Mouse (Mus musculus): ENCODE data around the gene Gm27179. TPM values are rescaled to one million over a fixed set of nuclear protein-coding genes. Genes with fewer than 3 reads are reported as not detected.
"Not testable (repeated sequence)": the region's sequence is repeated elsewhere in the genome, so short reads cannot be mapped to it uniquely, and the experiment has no call there.

Gm27179 gene
- not detected in 2 replicates for polyA plus RNA-seq (2015; fragmentation: Nextera tagmentation; extraction: Ambion mirVana)

DNA sequence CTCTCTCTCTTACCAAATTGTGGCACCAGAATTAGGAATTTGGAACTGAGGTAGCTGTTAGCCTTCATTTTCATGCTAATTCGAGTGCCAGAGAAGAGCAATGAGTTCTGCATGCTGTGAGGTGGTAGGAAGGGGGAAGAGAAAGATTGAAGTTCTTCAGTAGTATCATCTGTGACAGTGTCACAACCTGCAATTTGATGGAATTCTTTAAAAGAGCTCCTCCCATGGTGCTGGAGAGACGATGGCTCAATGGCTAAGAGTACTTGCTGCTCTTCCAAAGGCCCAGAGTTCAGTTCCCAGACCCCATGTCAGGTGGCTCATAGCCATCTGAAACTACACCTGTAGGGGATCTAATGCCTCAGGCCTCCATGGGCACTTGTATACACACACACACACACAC lies at the start of gene Gm27179:
Gm27179 (minus strand) TSS at position 101 of the 400 bp plus-strand sequence.
- ATAC-seq; H3K9ac ChIP-seq (ENCODE audit: low read depth, low read length); H3K4me1 ChIP-seq (ENCODE audit: control insufficient read depth, insufficient read depth, low read length); H3K4me2 ChIP-seq (ENCODE audit: low read depth, low read length); H3K27me3 ChIP-seq (replicated peaks; ENCODE audit: control insufficient read depth, insufficient read depth, low read length); H3K27ac ChIP-seq (ENCODE audit: low read length); H3K4me3 ChIP-seq (ENCODE audit: low read length); H3K9me3 ChIP-seq (ENCODE audit: control insufficient read depth, low read length); H3K36me3 ChIP-seq (ENCODE audit: control insufficient read depth, insufficient read depth, low read length): not testable (repeated sequence)
- WGBS: no CpG with 5 or more reads among the region's 2 CpGs

DNA sequence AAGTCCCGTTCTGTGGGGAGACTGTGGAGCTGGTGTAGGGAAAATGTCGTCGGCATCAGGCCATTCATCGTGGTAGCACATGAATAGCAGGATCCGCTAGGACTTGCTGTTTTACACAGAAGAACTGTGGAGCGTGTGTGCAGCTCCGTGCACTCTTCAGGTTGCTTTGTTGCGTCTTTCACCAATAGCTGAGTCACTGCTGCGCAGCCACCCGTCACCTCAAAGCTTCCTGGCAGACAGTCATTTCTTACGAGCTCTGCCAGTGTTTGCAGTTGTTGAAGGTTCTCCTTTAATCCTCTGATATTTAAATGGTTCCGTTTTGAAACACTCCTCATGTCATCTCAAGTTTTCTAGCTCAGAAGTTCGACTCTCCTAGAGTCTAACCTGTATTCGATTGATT lies 45.2 kb upstream of the Gm27179 start:
- ATAC-seq: not testable (repeated sequence)
- WGBS: no CpG with 5 or more reads among the region's 14 CpGs

DNA sequence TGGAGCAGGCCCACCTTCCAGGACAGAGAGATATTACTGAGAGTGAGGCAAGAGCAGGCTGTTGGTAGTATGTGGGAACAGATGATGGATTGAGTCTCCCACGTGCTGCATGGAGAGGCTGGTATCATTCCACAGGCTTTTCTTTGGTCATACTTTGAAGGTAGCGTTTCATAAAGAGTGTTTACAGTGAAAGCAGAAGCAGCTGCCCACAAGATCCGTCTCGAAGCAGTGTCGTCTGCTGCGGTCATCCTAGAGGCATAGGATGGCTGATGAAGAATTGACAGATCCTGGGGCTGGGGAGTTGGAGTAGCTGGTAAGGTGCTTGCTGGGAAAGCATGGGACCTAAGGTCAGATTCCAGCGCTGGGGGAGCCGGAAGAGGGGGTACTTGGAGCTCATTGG lies 44.5 kb upstream of the Gm27179 start:
- no CpG with 5 or more reads among the region's 8 CpGs for WGBS
- ATAC-seq: not testable (repeated sequence)

More for the DNA sequence above, 45.2 kb upstream of the Gm27179 start:
- H3K4me1 ChIP-seq (ENCODE audit: control insufficient read depth, insufficient read depth, low read length); H3K4me3 ChIP-seq (ENCODE audit: low read length); H3K36me3 ChIP-seq (ENCODE audit: control insufficient read depth, insufficient read depth, low read length); H3K27ac ChIP-seq (ENCODE audit: low read length); H3K27me3 ChIP-seq (replicated peaks; ENCODE audit: control insufficient read depth, insufficient read depth, low read length); H3K9ac ChIP-seq (ENCODE audit: low read depth, low read length); H3K9me3 ChIP-seq (ENCODE audit: control insufficient read depth, low read length); H3K4me2 ChIP-seq (ENCODE audit: low read depth, low read length): not testable (repeated sequence)

GRCm38 (mm10) chr14:69555110-69555831 lies 42.9 kb upstream of the Gm27179 start, which contains the start of gene Entpd4b:
Gene Entpd4b (plus strand): TSS chr14:69555424.
- not testable (repeated sequence) for H3K27ac ChIP-seq (ENCODE audit: low read length); H3K27me3 ChIP-seq (replicated peaks; ENCODE audit: control insufficient read depth, insufficient read depth, low read length); H3K4me1 ChIP-seq (ENCODE audit: control insufficient read depth, insufficient read depth, low read length); H3K4me3 ChIP-seq (ENCODE audit: low read length); H3K36me3 ChIP-seq (ENCODE audit: control insufficient read depth, insufficient read depth, low read length); H3K4me2 ChIP-seq (ENCODE audit: low read depth, low read length); H3K9me3 ChIP-seq (ENCODE audit: control insufficient read depth, low read length); H3K9ac ChIP-seq (ENCODE audit: low read depth, low read length)
- peak; percentile 98 for ATAC-seq
- no CpG with 5 or more reads among the region's 68 CpGs for WGBS

More for the DNA sequence above, 44.5 kb upstream of the Gm27179 start:
- not testable (repeated sequence) for H3K36me3 ChIP-seq (ENCODE audit: control insufficient read depth, insufficient read depth, low read length); H3K27ac ChIP-seq (ENCODE audit: low read length); H3K4me2 ChIP-seq (ENCODE audit: low read depth, low read length); H3K4me1 ChIP-seq (ENCODE audit: control insufficient read depth, insufficient read depth, low read length); H3K9me3 ChIP-seq (ENCODE audit: control insufficient read depth, low read length); H3K9ac ChIP-seq (ENCODE audit: low read depth, low read length); H3K27me3 ChIP-seq (replicated peaks; ENCODE audit: control insufficient read depth, insufficient read depth, low read length); H3K4me3 ChIP-seq (ENCODE audit: low read length)

- ATAC-seq; H3K27me3 ChIP-seq (replicated peaks; ENCODE audit: control insufficient read depth, insufficient read depth, low read length); H3K9me3 ChIP-seq (ENCODE audit: control insufficient read depth, low read length); H3K27ac ChIP-seq (ENCODE audit: low read length); H3K4me2 ChIP-seq (ENCODE audit: low read depth, low read length); H3K4me3 ChIP-seq (ENCODE audit: low read length); H3K9ac ChIP-seq (ENCODE audit: low read depth, low read length); H3K4me1 ChIP-seq (ENCODE audit: control insufficient read depth, insufficient read depth, low read length); H3K36me3 ChIP-seq (ENCODE audit: control insufficient read depth, insufficient read depth, low read length): not testable (repeated sequence)
- WGBS: no CpG with 5 or more reads among the region's 4 CpGs
These were observed 35.0 kb upstream of the Gm27179 start for GRCm38 (mm10) chr14:69547310-69547709.

GRCm38 (mm10) chr14:69545052-69545451 lies 32.7 kb upstream of the Gm27179 start:
- not testable (repeated sequence) for H3K27ac ChIP-seq (ENCODE audit: low read length); H3K27me3 ChIP-seq (replicated peaks; ENCODE audit: control insufficient read depth, insufficient read depth, low read length); H3K36me3 ChIP-seq (ENCODE audit: control insufficient read depth, insufficient read depth, low read length); ATAC-seq; H3K4me2 ChIP-seq (ENCODE audit: low read depth, low read length); H3K4me1 ChIP-seq (ENCODE audit: control insufficient read depth, insufficient read depth, low read length); H3K9ac ChIP-seq (ENCODE audit: low read depth, low read length); H3K9me3 ChIP-seq (ENCODE audit: control insufficient read depth, low read length); H3K4me3 ChIP-seq (ENCODE audit: low read length)
- WGBS: no CpG with 5 or more reads among the region's 2 CpGs

- no CpG with 5 or more reads among the region's 7 CpGs for WGBS
- not testable (repeated sequence) for H3K27me3 ChIP-seq (replicated peaks; ENCODE audit: control insufficient read depth, insufficient read depth, low read length); H3K4me1 ChIP-seq (ENCODE audit: control insufficient read depth, insufficient read depth, low read length); H3K36me3 ChIP-seq (ENCODE audit: control insufficient read depth, insufficient read depth, low read length); H3K9me3 ChIP-seq (ENCODE audit: control insufficient read depth, low read length); H3K4me2 ChIP-seq (ENCODE audit: low read depth, low read length); ATAC-seq; H3K4me3 ChIP-seq (ENCODE audit: low read length); H3K27ac ChIP-seq (ENCODE audit: low read length); H3K9ac ChIP-seq (ENCODE audit: low read depth, low read length)
These were observed 31.7 kb upstream of the Gm27179 start for GRCm38 (mm10) chr14:69544033-69544432.

DNA sequence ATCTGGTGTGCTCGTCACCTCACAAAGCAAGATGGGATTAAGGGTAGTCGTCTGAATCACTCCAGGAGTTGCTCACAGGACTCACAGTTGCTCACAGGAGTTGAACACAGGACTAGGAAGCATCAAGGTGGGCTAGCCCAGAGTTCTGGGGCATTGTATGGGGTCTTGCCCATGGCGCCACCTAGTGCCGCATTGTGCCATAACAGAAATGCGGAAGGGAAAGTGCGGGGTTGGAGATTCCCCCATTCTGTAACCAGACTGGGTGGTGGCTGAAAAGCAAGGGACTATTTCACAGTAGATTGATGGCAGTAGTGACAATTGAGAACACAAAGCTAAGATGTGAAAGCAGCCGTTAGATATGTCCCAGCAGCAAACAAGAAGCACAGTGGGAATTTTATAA lies 30.3 kb upstream of the Gm27179 start:
- H3K9me3 ChIP-seq (ENCODE audit: control insufficient read depth, low read length); H3K27me3 ChIP-seq (replicated peaks; ENCODE audit: control insufficient read depth, insufficient read depth, low read length); H3K4me1 ChIP-seq (ENCODE audit: control insufficient read depth, insufficient read depth, low read length); H3K4me3 ChIP-seq (ENCODE audit: low read length); H3K27ac ChIP-seq (ENCODE audit: low read length); H3K4me2 ChIP-seq (ENCODE audit: low read depth, low read length); H3K36me3 ChIP-seq (ENCODE audit: control insufficient read depth, insufficient read depth, low read length); ATAC-seq; H3K9ac ChIP-seq (ENCODE audit: low read depth, low read length): not testable (repeated sequence)
- no CpG with 5 or more reads among the region's 7 CpGs for WGBS

GRCm38 (mm10) chr14:69540113-69540512 lies 27.8 kb upstream of the Gm27179 start:
- not testable (repeated sequence) for H3K4me1 ChIP-seq (ENCODE audit: control insufficient read depth, insufficient read depth, low read length); H3K4me2 ChIP-seq (ENCODE audit: low read depth, low read length); H3K9ac ChIP-seq (ENCODE audit: low read depth, low read length); H3K36me3 ChIP-seq (ENCODE audit: control insufficient read depth, insufficient read depth, low read length); H3K9me3 ChIP-seq (ENCODE audit: control insufficient read depth, low read length); H3K27me3 ChIP-seq (replicated peaks; ENCODE audit: control insufficient read depth, insufficient read depth, low read length); H3K27ac ChIP-seq (ENCODE audit: low read length); H3K4me3 ChIP-seq (ENCODE audit: low read length)
- ATAC-seq: peak; percentile 91
- WGBS: no CpG with 5 or more reads among the region's 5 CpGs

GRCm38 (mm10) chr14:69536539-69536938 lies 24.2 kb upstream of the Gm27179 start:
- not testable (repeated sequence) for H3K4me3 ChIP-seq (ENCODE audit: low read length); H3K9ac ChIP-seq (ENCODE audit: low read depth, low read length); H3K9me3 ChIP-seq (ENCODE audit: control insufficient read depth, low read length); H3K27me3 ChIP-seq (replicated peaks; ENCODE audit: control insufficient read depth, insufficient read depth, low read length); H3K4me1 ChIP-seq (ENCODE audit: control insufficient read depth, insufficient read depth, low read length); H3K4me2 ChIP-seq (ENCODE audit: low read depth, low read length); H3K27ac ChIP-seq (ENCODE audit: low read length); H3K36me3 ChIP-seq (ENCODE audit: control insufficient read depth, insufficient read depth, low read length)
- no CpG with 5 or more reads among the region's 7 CpGs for WGBS
- ATAC-seq: peak; percentile 51
